Mouse (Mus musculus): ENCODE measurements around the gene Anp32b. TPM values are rescaled to one million over a fixed set of nuclear protein-coding genes. Genes with fewer than 3 reads are reported as not detected.

The Anp32b gene
- polyA plus RNA-seq (2012; rRNA removed) (79.2 and 159 TPM in 2 replicates), polyA plus RNA-seq (2014; fragmentation: Nextera tagmentation; extraction: Ambion mirVana) (245 and 249 TPM in 2 replicates)

- H3K4me1 ChIP-seq (ENCODE audit: control insufficient read depth, insufficient read depth, low read length): peaks cover 17% of the 10 kb centered on the region
- peak within 1 kb of the TSS; percentile 99 for H3K9ac ChIP-seq (ENCODE audit: low read depth, low read length, severe bottlenecking)
- peak; percentile 29; the same call in 1 of the 2 replicates for TF ChIP-seq POLR2A (IDR thresholded peaks at IDR 0.05; ENCODE audit: borderline replicate concordance, extremely low read depth, insufficient read depth, insufficient read length)
- H3K27me3 ChIP-seq (ENCODE audit: control insufficient read depth, insufficient read depth, low read length): no peaks in the 10 kb centered on the region
- H3K27ac ChIP-seq (replicated peaks; ENCODE audit: low read depth, low read length): peak within 1 kb of the TSS; percentile 100
- H3K9me3 ChIP-seq (ENCODE audit: control insufficient read depth, low read length): no peaks in the 10 kb centered on the region
- peak within 1 kb of the TSS; percentile 77 for H3K4me2 ChIP-seq (replicated peaks; ENCODE audit: low read depth, low read length, severe bottlenecking)
- peak within 1 kb of the TSS; percentile 89 for H3K4me3 ChIP-seq (replicated peaks; ENCODE audit: low read length)
- 0% methylated on average over 19 of the region's 66 CpGs for WGBS
- ATAC-seq (ENCODE audit: low FRiP score, low read depth) (peak; percentile 94), DNase-seq (ENCODE audit: low spot score) (peak; percentile 94)
- no peaks in the 10 kb centered on the region for H3K36me3 ChIP-seq (ENCODE audit: control insufficient read depth, insufficient read depth, low read length)
Observed at GRCm38 (mm10) chr4:46450519-46451131, at the start of gene Anp32b. Anp32b (plus strand) TSS chr4:46450902.

DNA sequence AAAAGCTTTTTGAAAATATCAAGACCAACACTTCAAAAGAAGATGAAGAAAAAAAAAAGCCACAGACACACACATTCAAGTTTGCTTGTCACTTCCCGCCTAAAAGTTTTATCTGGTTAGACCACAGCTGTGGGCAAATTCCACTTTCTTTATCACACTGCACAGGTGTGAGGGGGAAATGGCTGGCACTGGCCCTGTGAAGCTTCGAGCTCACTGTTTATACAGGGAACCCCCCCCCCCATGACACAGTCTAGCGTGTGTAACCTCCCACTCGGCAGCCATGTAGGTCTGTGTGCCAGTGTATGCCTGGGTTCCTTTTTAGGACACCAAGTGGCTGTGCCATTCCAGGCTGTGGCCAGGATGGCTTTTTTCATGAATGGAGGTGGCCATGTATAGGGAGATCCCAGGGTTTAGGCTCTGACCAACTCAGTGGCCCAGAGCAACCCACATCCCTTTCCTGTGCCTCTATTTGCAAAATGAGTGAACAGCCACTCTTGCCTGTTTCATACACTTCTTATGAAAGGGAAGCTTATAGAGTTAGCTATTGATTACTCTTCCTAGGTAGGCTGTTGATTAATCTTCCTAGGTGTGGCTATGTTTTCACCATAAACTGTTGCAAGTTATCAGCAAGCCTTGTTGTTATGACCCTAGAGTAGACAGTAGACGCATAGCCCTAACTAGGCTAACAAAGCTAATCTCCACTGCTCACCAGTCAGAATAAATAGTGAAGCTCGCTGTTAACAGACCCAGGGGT, 46.5 kb upstream of the Anp32b start:
- WGBS: 85% methylated on average over 6 of the region's 6 CpGs
- Histone ChIP-seq H3K4me2 (replicated peaks; ENCODE audit: low read depth, low read length, severe bottlenecking) (no peak overlapping the region), H3K4me3 (replicated peaks; ENCODE audit: low read length) (no peak overlapping the region), H3K9ac (ENCODE audit: low read depth, low read length, severe bottlenecking) (no peak overlapping the region), H3K27me3 (ENCODE audit: control insufficient read depth, insufficient read depth, low read length) (no peaks in the 10 kb centered on the region), H3K4me1 (ENCODE audit: control insufficient read depth, insufficient read depth, low read length) (no peaks in the 10 kb centered on the region), H3K9me3 (ENCODE audit: control insufficient read depth, low read length) (no peaks in the 10 kb centered on the region), H3K27ac (replicated peaks; ENCODE audit: low read depth, low read length) (no peak overlapping the region), H3K36me3 (ENCODE audit: control insufficient read depth, insufficient read depth, low read length) (no peaks in the 10 kb centered on the region)
- ATAC-seq (ENCODE audit: low FRiP score, low read depth) (no peak), DNase-seq (ENCODE audit: low spot score) (no peak)
- no peak for TF ChIP-seq POLR2A (IDR thresholded peaks at IDR 0.05; ENCODE audit: borderline replicate concordance, extremely low read depth, insufficient read depth, insufficient read length)

DNA sequence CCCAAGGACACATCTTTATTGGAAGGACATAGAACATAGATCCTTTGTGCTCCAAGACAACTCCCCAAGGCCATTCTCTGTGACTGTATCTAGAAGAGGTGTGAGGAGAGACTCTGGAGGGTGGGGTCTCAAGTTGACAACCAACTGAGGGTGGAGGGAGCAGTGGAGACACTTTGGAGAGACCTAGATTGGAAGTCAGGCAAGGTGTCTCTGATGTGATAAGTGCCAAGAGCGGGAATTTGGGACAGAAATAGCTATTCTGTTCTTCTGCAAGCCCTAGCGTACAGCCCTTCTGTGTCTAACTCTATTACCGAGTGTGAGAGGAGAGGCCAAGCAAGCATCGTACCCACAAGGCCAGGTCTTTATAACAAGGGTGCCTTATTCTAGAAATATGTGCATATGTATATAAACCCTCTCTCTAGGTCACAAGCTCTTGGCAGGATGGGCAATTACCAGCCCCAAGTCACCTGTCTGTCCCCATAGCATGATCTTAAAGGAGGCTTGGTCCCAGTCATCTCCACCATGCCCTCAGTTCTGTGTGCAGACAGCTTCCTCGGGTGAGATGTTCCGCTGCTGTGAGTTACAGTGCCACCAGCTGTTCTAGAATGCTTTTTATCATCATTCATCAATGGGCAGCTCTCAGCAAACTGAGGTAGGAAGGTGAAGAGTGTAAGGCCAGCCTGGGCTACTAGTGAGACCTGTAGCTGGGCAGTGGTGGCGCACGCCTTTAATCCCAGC, 43.6 kb upstream of the Anp32b start:
- no peak for DNase-seq (ENCODE audit: low spot score)
- Histone ChIP-seq H3K9ac (ENCODE audit: low read depth, low read length, severe bottlenecking) (no peak overlapping the region), H3K4me3 (replicated peaks; ENCODE audit: low read length) (no peak overlapping the region), H3K4me2 (replicated peaks; ENCODE audit: low read depth, low read length, severe bottlenecking) (no peak overlapping the region), H3K4me1 (ENCODE audit: control insufficient read depth, insufficient read depth, low read length) (no peaks in the 10 kb centered on the region), H3K36me3 (ENCODE audit: control insufficient read depth, insufficient read depth, low read length) (no peaks in the 10 kb centered on the region), H3K9me3 (ENCODE audit: control insufficient read depth, low read length) (no peaks in the 10 kb centered on the region), H3K27me3 (ENCODE audit: control insufficient read depth, insufficient read depth, low read length) (no peaks in the 10 kb centered on the region), H3K27ac (replicated peaks; ENCODE audit: low read depth, low read length) (no peak overlapping the region)
- no peak for TF ChIP-seq POLR2A (IDR thresholded peaks at IDR 0.05; ENCODE audit: borderline replicate concordance, extremely low read depth, insufficient read depth, insufficient read length)
- 89% methylated on average over 8 of the region's 8 CpGs for WGBS
- ATAC-seq (ENCODE audit: low FRiP score, low read depth): no peak

- Histone ChIP-seq H3K4me2 (replicated peaks; ENCODE audit: low read depth, low read length, severe bottlenecking) (no peak overlapping the region), H3K36me3 (ENCODE audit: control insufficient read depth, insufficient read depth, low read length) (no peaks in the 10 kb centered on the region), H3K27ac (replicated peaks; ENCODE audit: low read depth, low read length) (no peak overlapping the region), H3K4me3 (replicated peaks; ENCODE audit: low read length) (no peak overlapping the region), H3K9me3 (ENCODE audit: control insufficient read depth, low read length) (no peaks in the 10 kb centered on the region), H3K9ac (ENCODE audit: low read depth, low read length, severe bottlenecking) (no peak overlapping the region), H3K4me1 (ENCODE audit: control insufficient read depth, insufficient read depth, low read length) (no peaks in the 10 kb centered on the region), H3K27me3 (ENCODE audit: control insufficient read depth, insufficient read depth, low read length) (no peaks in the 10 kb centered on the region)
- WGBS: 92% methylated on average over 5 of the region's 5 CpGs
- ATAC-seq (ENCODE audit: low FRiP score, low read depth) (no peak), DNase-seq (ENCODE audit: low spot score) (no peak)
- no peak for TF ChIP-seq POLR2A (IDR thresholded peaks at IDR 0.05; ENCODE audit: borderline replicate concordance, extremely low read depth, insufficient read depth, insufficient read length)
Observed at GRCm38 (mm10) chr4:46410677-46411076, 40.0 kb upstream of the Anp32b start.

GRCm38 (mm10) chr4:46411489-46411888, 39.2 kb upstream of the Anp32b start:
- H3K4me1 ChIP-seq (ENCODE audit: control insufficient read depth, insufficient read depth, low read length): no peaks in the 10 kb centered on the region
- ATAC-seq (ENCODE audit: low FRiP score, low read depth) (no peak), DNase-seq (ENCODE audit: low spot score) (no peak)
- WGBS: 79% methylated on average over 6 of the region's 6 CpGs
- TF ChIP-seq POLR2A (IDR thresholded peaks at IDR 0.05; ENCODE audit: borderline replicate concordance, extremely low read depth, insufficient read depth, insufficient read length): no peak
- H3K36me3 ChIP-seq (ENCODE audit: control insufficient read depth, insufficient read depth, low read length): no peaks in the 10 kb centered on the region
- no peak overlapping the region for H3K9ac ChIP-seq (ENCODE audit: low read depth, low read length, severe bottlenecking)
- no peaks in the 10 kb centered on the region for H3K27me3 ChIP-seq (ENCODE audit: control insufficient read depth, insufficient read depth, low read length)
- H3K27ac ChIP-seq (replicated peaks; ENCODE audit: low read depth, low read length): no peak overlapping the region
- no peaks in the 10 kb centered on the region for H3K9me3 ChIP-seq (ENCODE audit: control insufficient read depth, low read length)
- H3K4me3 ChIP-seq (replicated peaks; ENCODE audit: low read length): no peak overlapping the region
- no peak overlapping the region for H3K4me2 ChIP-seq (replicated peaks; ENCODE audit: low read depth, low read length, severe bottlenecking)
